Mouse (Mus musculus) neural tube, embryonic 14.5 days (tissue): Measurements from ENCODE around the gene Hoxa13. TPM values are rescaled to one million over a fixed set of nuclear protein-coding genes. Genes with fewer than 3 reads are reported as not detected.

Experiments
- ATAC-seq: fragments of 200-750 bp; cut with Nextera tagmentation; 2 replicates; pipeline ENCODE4 v1.8.0; 2017; ENCODE audit warnings: low read depth, mild to moderate bottlenecking, moderate TSS enrichment, moderate library complexity
- H3K27ac ChIP-seq: fragments of 300-500 bp; sonication (generic); 2 replicates; pipeline ENCODE4 v1.5.1; 2014; ENCODE audit warnings: low read depth, mild to moderate bottlenecking, control low read depth, low read length, moderate library complexity, mixed read lengths
- H3K27me3 ChIP-seq: fragments of 300-500 bp; sonication (generic); 2 replicates; pipeline ENCODE4 v1.6.1; 2014; ENCODE audit warnings: low read length; ENCODE audit not compliant: control insufficient read depth, insufficient read depth
- H3K36me3 ChIP-seq: fragments of 300-500 bp; sonication (generic); 2 replicates; pipeline ENCODE4 v1.6.1; 2014; ENCODE audit warnings: low read length, mixed read lengths; ENCODE audit not compliant: control insufficient read depth, insufficient read depth
- H3K4me1 ChIP-seq: fragments of 300-500 bp; sonication (generic); 2 replicates; pipeline ENCODE4 v1.6.1; 2014; ENCODE audit warnings: low read length; ENCODE audit not compliant: control insufficient read depth, insufficient read depth
- H3K4me2 ChIP-seq: fragments of 300-500 bp; sonication (generic); 2 replicates; pipeline ENCODE4 v1.6.1; 2014; ENCODE audit warnings: mild to moderate bottlenecking, low read depth, low read length, control low read depth
- H3K4me3 ChIP-seq: fragments of 300-500 bp; sonication (generic); 2 replicates; pipeline ENCODE4 v1.5.1; 2014; ENCODE audit warnings: low read depth, low read length, control low read depth, mixed read lengths
- H3K9ac ChIP-seq: fragments of 300-500 bp; sonication (generic); replicated peaks from 2 replicates; pipeline ENCODE4 v1.6.1; 2014; ENCODE audit warnings: low read depth, mild to moderate bottlenecking, control low read depth, low read length, mixed read lengths
- H3K9me3 ChIP-seq: fragments of 300-500 bp; sonication (generic); 2 replicates; pipeline ENCODE4 v1.6.1; 2016; ENCODE audit warnings: low read length; ENCODE audit not compliant: control insufficient read depth
- WGBS: fragments of 180-500 bp; shearing (Covaris S2); extraction: QIAGEN DNeasy Blood & Tissue Kit; methylation state at CpG from one replicate; pipeline ENCODE4 v1.1.7; 2014; 5-methylcytosine and 5-hydroxymethylcytosine counted together
- polyA plus RNA-seq: library from polyadenylated mRNA; unstranded; fragments of >200 nt; fragmentation: Nextera tagmentation; extraction: Ambion mirVana; gene quantifications from 2 replicates; pipeline ENCODE4 v1.2.1, GENCODE M21; 2014

Gene Hoxa13
- polyA plus RNA-seq, 1 experiment from 2014 or later: not detected

- H3K4me1 ChIP-seq: peaks cover 30% of the 10 kb centered on the region
- no peak for ATAC-seq
- H3K27me3 ChIP-seq: no peaks in the 10 kb centered on the region
- H3K9me3 ChIP-seq: no peaks in the 10 kb centered on the region
- peak overlapping the region; percentile 88 for H3K4me3 ChIP-seq
- no peaks in the 10 kb centered on the region for H3K36me3 ChIP-seq
- peak overlapping the region; percentile 99 for H3K27ac ChIP-seq
- peak overlapping the region; percentile 99 for H3K4me2 ChIP-seq
- H3K9ac ChIP-seq: peak overlapping the region; percentile 98
- WGBS: 6% methylated on average over 13 of the region's 13 CpGs
These were observed 38.0 kb downstream of the Hoxa13 start for GRCm38 (mm10) chr6:52222729-52223128.

DNA sequence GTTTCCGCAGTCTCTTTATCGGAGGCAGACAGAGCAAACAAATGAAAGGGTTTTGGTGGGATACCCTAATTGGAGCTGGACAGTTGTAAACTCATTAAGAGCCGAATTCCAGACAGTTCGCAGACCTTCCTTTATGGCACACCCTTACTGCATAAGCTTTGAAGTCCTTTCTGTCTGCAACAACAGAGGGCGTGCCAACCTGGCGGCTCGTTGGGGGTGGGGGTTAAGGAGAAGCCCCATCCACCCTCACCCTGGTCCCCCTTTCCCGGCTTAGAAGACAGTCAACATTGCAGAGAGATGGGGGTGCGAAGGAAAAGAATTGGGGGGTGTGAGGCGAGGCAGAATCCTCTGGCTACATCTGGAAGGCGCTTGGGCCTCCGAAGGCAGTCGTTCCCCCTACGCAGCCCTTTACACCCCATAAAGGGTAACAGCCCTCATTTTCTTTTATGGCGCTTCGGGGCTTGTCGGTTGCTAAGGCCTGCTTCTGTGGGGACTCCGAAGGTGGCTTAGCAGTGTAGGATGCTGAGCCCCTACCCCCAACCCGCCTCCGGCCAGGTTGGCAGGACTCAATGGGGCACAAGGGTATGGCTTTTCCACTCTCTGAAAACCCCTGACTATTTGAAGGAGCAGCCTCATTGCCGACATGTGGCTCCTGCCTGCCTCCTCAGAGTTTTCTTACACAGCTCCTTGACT is 38.5 kb downstream of the Hoxa13 start:
- H3K27me3 ChIP-seq: no peaks in the 10 kb centered on the region
- 2% methylated on average over 21 of the region's 21 CpGs for WGBS
- peaks cover 28% of the 10 kb centered on the region for H3K4me1 ChIP-seq
- no peaks in the 10 kb centered on the region for H3K36me3 ChIP-seq
- no peaks in the 10 kb centered on the region for H3K9me3 ChIP-seq
- ATAC-seq: peak; percentile 3; the same call in 1 of the 2 replicates
- H3K27ac ChIP-seq: peak overlapping the region; percentile 99
- H3K4me3 ChIP-seq: peak overlapping the region; percentile 88
- peak overlapping the region; percentile 99 for H3K4me2 ChIP-seq
- H3K9ac ChIP-seq: peak overlapping the region; percentile 98

- no peaks in the 10 kb centered on the region for H3K36me3 ChIP-seq
These were observed 39.2 kb downstream of the Hoxa13 start, which contains the start of gene Hoxa7 for GRCm38 (mm10) chr6:52221337-52221992. Gene Hoxa7, minus strand, starts transcription at chr6:52221854.

GRCm38 (mm10) chr6:52220865-52221310 is 39.8 kb downstream of the Hoxa13 start:
- H3K27ac ChIP-seq: peak overlapping the region; percentile 99
- H3K9me3 ChIP-seq: no peaks in the 10 kb centered on the region
- H3K27me3 ChIP-seq: no peaks in the 10 kb centered on the region
- H3K36me3 ChIP-seq: no peaks in the 10 kb centered on the region
- peak overlapping the region; percentile 88 for H3K4me3 ChIP-seq
- peaks cover 23% of the 10 kb centered on the region for H3K4me1 ChIP-seq
- peak overlapping the region; percentile 99 for H3K4me2 ChIP-seq
- H3K9ac ChIP-seq: peak overlapping the region; percentile 98
- ATAC-seq: no peak
- WGBS: 5% methylated on average over 12 of the region's 12 CpGs

More at GRCm38 (mm10) chr6:52221337-52221992, 39.2 kb downstream of the Hoxa13 start, which contains the start of gene Hoxa7:
- no peaks in the 10 kb centered on the region for H3K27me3 ChIP-seq
- under 1% methylated on average over 46 of the region's 46 CpGs for WGBS
- peak within 1 kb of the TSS; percentile 98 for H3K9ac ChIP-seq
- no peaks in the 10 kb centered on the region for H3K9me3 ChIP-seq
- ATAC-seq: peak; percentile 20; the same call in 1 of the 2 replicates
- H3K4me3 ChIP-seq: peak within 1 kb of the TSS; percentile 88
- peaks cover 23% of the 10 kb centered on the region for H3K4me1 ChIP-seq
- peak within 1 kb of the TSS; percentile 99 for H3K27ac ChIP-seq
- H3K4me2 ChIP-seq: peak within 1 kb of the TSS; percentile 99

- Histone ChIP-seq H3K27ac (peak overlapping the region; percentile 99), H3K9ac (peak overlapping the region; percentile 98), H3K9me3 (no peaks in the 10 kb centered on the region), H3K27me3 (no peaks in the 10 kb centered on the region), H3K4me1 (peaks cover 25% of the 10 kb centered on the region), H3K36me3 (no peaks in the 10 kb centered on the region), H3K4me2 (peak overlapping the region; percentile 99), H3K4me3 (peak overlapping the region; percentile 88)
- WGBS: 5% methylated on average over 32 of the region's 32 CpGs
- no peak for ATAC-seq
These were observed 40.4 kb downstream of the Hoxa13 start for GRCm38 (mm10) chr6:52220003-52220864.

- no peaks in the 10 kb centered on the region for H3K36me3 ChIP-seq
- H3K27me3 ChIP-seq: no peaks in the 10 kb centered on the region
- H3K27ac ChIP-seq: peak overlapping the region; percentile 99
- 13% methylated on average over 9 of the region's 9 CpGs for WGBS
- H3K4me2 ChIP-seq: peak overlapping the region; percentile 99
- peak overlapping the region; percentile 98 for H3K9ac ChIP-seq
- no peaks in the 10 kb centered on the region for H3K9me3 ChIP-seq
- peak overlapping the region; percentile 88 for H3K4me3 ChIP-seq
- no peak for ATAC-seq
- peaks cover 33% of the 10 kb centered on the region for H3K4me1 ChIP-seq
These were observed 41.3 kb downstream of the Hoxa13 start for GRCm38 (mm10) chr6:52219234-52219942.

- H3K9me3 ChIP-seq: no peaks in the 10 kb centered on the region
- 3% methylated on average over 14 of the region's 14 CpGs for WGBS
- no peaks in the 10 kb centered on the region for H3K27me3 ChIP-seq
- H3K4me2 ChIP-seq: peak overlapping the region; percentile 99
- H3K9ac ChIP-seq: peak overlapping the region; percentile 98
- H3K36me3 ChIP-seq: no peaks in the 10 kb centered on the region
- ATAC-seq: no peak
- peak overlapping the region; percentile 99 for H3K27ac ChIP-seq
- H3K4me1 ChIP-seq: peaks cover 36% of the 10 kb centered on the region
- H3K4me3 ChIP-seq: peak overlapping the region; percentile 88
These were observed 42.0 kb downstream of the Hoxa13 start for GRCm38 (mm10) chr6:52218643-52219215.
